Mouse (Mus musculus): ENCODE measurements around the gene Pawr. TPM values are rescaled to one million over a fixed set of nuclear protein-coding genes. Genes with fewer than 3 reads are reported as not detected.

Pawr gene
- polyA plus RNA-seq, 1 experiment from 2014 or later: 7.6 TPM

- whole genome bisulfite sequencing: 64% methylated on average over 7 of the region's 7 CpGs
- H3K27ac ChIP-seq (replicated peaks): peak overlapping the region; percentile 67; the same call in 1 of the 2 replicates
- H3K4me1 ChIP-seq: peaks cover 24% of the 10 kb centered on the region
- H3K36me3 ChIP-seq (replicated peaks): no peaks in the 10 kb centered on the region
- no peak for DNase-seq (ENCODE audit: low spot score)
- H3K9me3 ChIP-seq: no peaks in the 10 kb centered on the region
- no peak overlapping the region for H3K4me3 ChIP-seq
- no peaks in the 10 kb centered on the region for H3K27me3 ChIP-seq (replicated peaks; ENCODE audit: low read depth, poor library complexity, severe bottlenecking)
Observed at GRCm38 (mm10) chr10:108405931-108406330, 74.0 kb downstream of the Pawr start.

GRCm38 (mm10) chr10:108406798-108407754, 75.2 kb downstream of the Pawr start:
- 87% methylated on average over 12 of the region's 12 CpGs for WGBS
- Histone ChIP-seq H3K36me3 (replicated peaks) (peaks cover 3% of the 10 kb centered on the region; the same call in 1 of the 2 replicates), H3K9me3 (no peaks in the 10 kb centered on the region), H3K4me1 (peaks cover 24% of the 10 kb centered on the region), H3K27ac (replicated peaks) (no peak overlapping the region), H3K27me3 (replicated peaks; ENCODE audit: low read depth, poor library complexity, severe bottlenecking) (no peaks in the 10 kb centered on the region), H3K4me3 (no peak overlapping the region)
- no peak for DNase-seq (ENCODE audit: low spot score)

GRCm38 (mm10) chr10:108408025-108408424, 76.1 kb downstream of the Pawr start:
- no peaks in the 10 kb centered on the region for H3K27me3 ChIP-seq (replicated peaks; ENCODE audit: low read depth, poor library complexity, severe bottlenecking)
- peaks cover 24% of the 10 kb centered on the region for H3K4me1 ChIP-seq
- no peaks in the 10 kb centered on the region for H3K9me3 ChIP-seq
- H3K4me3 ChIP-seq: no peak overlapping the region
- no peak overlapping the region for H3K27ac ChIP-seq (replicated peaks)
- DNase-seq (ENCODE audit: low spot score): no peak
- WGBS: 65% methylated on average over 5 of the region's 5 CpGs
- peaks cover 6% of the 10 kb centered on the region for H3K36me3 ChIP-seq (replicated peaks)

- no peak overlapping the region for H3K4me3 ChIP-seq
- peaks cover 24% of the 10 kb centered on the region for H3K4me1 ChIP-seq
- peaks cover 6% of the 10 kb centered on the region for H3K36me3 ChIP-seq (replicated peaks)
- H3K27ac ChIP-seq (replicated peaks): no peak overlapping the region
- no peaks in the 10 kb centered on the region for H3K9me3 ChIP-seq
- no peaks in the 10 kb centered on the region for H3K27me3 ChIP-seq (replicated peaks; ENCODE audit: low read depth, poor library complexity, severe bottlenecking)
- DNase-seq (ENCODE audit: low spot score): no peak
- 86% methylated on average over 6 of the region's 6 CpGs for WGBS
Observed at GRCm38 (mm10) chr10:108408437-108408836, 76.5 kb downstream of the Pawr start.

- no peak overlapping the region for H3K4me3 ChIP-seq
- peaks cover 6% of the 10 kb centered on the region for H3K36me3 ChIP-seq (replicated peaks)
- no peak overlapping the region for H3K27ac ChIP-seq (replicated peaks)
- peaks cover 24% of the 10 kb centered on the region for H3K4me1 ChIP-seq
- no peaks in the 10 kb centered on the region for H3K27me3 ChIP-seq (replicated peaks; ENCODE audit: low read depth, poor library complexity, severe bottlenecking)
- no peak for DNase-seq (ENCODE audit: low spot score)
- H3K9me3 ChIP-seq: no peaks in the 10 kb centered on the region
- 78% methylated on average over 6 of the region's 6 CpGs for WGBS
Observed at GRCm38 (mm10) chr10:108408986-108409385, 77.1 kb downstream of the Pawr start.

GRCm38 (mm10) chr10:108409529-108409928, 77.6 kb downstream of the Pawr start:
- 93% methylated on average over 6 of the region's 6 CpGs for WGBS
- Histone ChIP-seq H3K4me1 (peaks cover 20% of the 10 kb centered on the region), H3K4me3 (no peak overlapping the region), H3K27ac (replicated peaks) (no peak overlapping the region), H3K36me3 (replicated peaks) (peaks cover 6% of the 10 kb centered on the region), H3K27me3 (replicated peaks; ENCODE audit: low read depth, poor library complexity, severe bottlenecking) (no peaks in the 10 kb centered on the region), H3K9me3 (no peaks in the 10 kb centered on the region)
- no peak for DNase-seq (ENCODE audit: low spot score)

- Histone ChIP-seq H3K27ac (replicated peaks) (no peak overlapping the region; the same call in 1 of the 2 replicates), H3K4me1 (no peaks in the 10 kb centered on the region), H3K36me3 (replicated peaks) (peaks cover 13% of the 10 kb centered on the region), H3K4me3 (no peak overlapping the region), H3K9me3 (no peaks in the 10 kb centered on the region), H3K27me3 (replicated peaks; ENCODE audit: low read depth, poor library complexity, severe bottlenecking) (no peaks in the 10 kb centered on the region)
- WGBS: 92% methylated on average over 14 of the region's 14 CpGs
- no peak for DNase-seq (ENCODE audit: low spot score)
Observed at GRCm38 (mm10) chr10:108414936-108415635, 83.2 kb downstream of the Pawr start.

- DNase-seq (ENCODE audit: low spot score): no peak
- H3K4me3 ChIP-seq: no peak overlapping the region
- H3K27me3 ChIP-seq (replicated peaks; ENCODE audit: low read depth, poor library complexity, severe bottlenecking): no peaks in the 10 kb centered on the region
- H3K27ac ChIP-seq (replicated peaks): no peak overlapping the region
- WGBS: 77% methylated on average over 5 of the region's 5 CpGs
- H3K4me1 ChIP-seq: no peaks in the 10 kb centered on the region
- H3K36me3 ChIP-seq (replicated peaks): peaks cover 9% of the 10 kb centered on the region
- no peaks in the 10 kb centered on the region for H3K9me3 ChIP-seq
Observed at GRCm38 (mm10) chr10:108417448-108417847, 85.5 kb downstream of the Pawr start.

GRCm38 (mm10) chr10:108430553-108430952, 98.6 kb downstream of the Pawr start:
- Histone ChIP-seq H3K4me1 (peaks cover 31% of the 10 kb centered on the region), H3K27ac (replicated peaks) (no peak overlapping the region), H3K9me3 (no peaks in the 10 kb centered on the region), H3K4me3 (no peak overlapping the region), H3K36me3 (replicated peaks) (no peaks in the 10 kb centered on the region), H3K27me3 (replicated peaks; ENCODE audit: low read depth, poor library complexity, severe bottlenecking) (no peaks in the 10 kb centered on the region)
- WGBS: 94% methylated on average over 10 of the region's 10 CpGs
- no peak for DNase-seq (ENCODE audit: low spot score)

- Histone ChIP-seq H3K36me3 (replicated peaks) (no peaks in the 10 kb centered on the region), H3K27me3 (replicated peaks; ENCODE audit: low read depth, poor library complexity, severe bottlenecking) (no peaks in the 10 kb centered on the region), H3K4me3 (no peak overlapping the region), H3K27ac (replicated peaks) (no peak overlapping the region; the same call in 1 of the 2 replicates), H3K4me1 (peaks cover 41% of the 10 kb centered on the region), H3K9me3 (no peaks in the 10 kb centered on the region)
- WGBS: 11% methylated on average over 10 of the region's 10 CpGs
- peak; percentile 38 for DNase-seq (ENCODE audit: low spot score)
Observed at GRCm38 (mm10) chr10:108432194-108432593, 100.3 kb downstream of the Pawr start.

GRCm38 (mm10) chr10:108433976-108434375, 102.1 kb downstream of the Pawr start:
- 9% methylated on average over 15 of the region's 15 CpGs for WGBS

GRCm38 (mm10) chr10:108435616-108436015, 103.7 kb downstream of the Pawr start:
- no peak overlapping the region for H3K4me3 ChIP-seq
- H3K36me3 ChIP-seq (replicated peaks): no peaks in the 10 kb centered on the region
- no peak overlapping the region for H3K27ac ChIP-seq (replicated peaks)
- no peaks in the 10 kb centered on the region for H3K9me3 ChIP-seq
- DNase-seq (ENCODE audit: low spot score): peak; percentile 21
- H3K4me1 ChIP-seq: peaks cover 46% of the 10 kb centered on the region
- H3K27me3 ChIP-seq (replicated peaks; ENCODE audit: low read depth, poor library complexity, severe bottlenecking): no peaks in the 10 kb centered on the region
- WGBS: 29% methylated on average over 5 of the region's 5 CpGs

More at GRCm38 (mm10) chr10:108433976-108434375, 102.1 kb downstream of the Pawr start:
- H3K4me1 ChIP-seq: peaks cover 46% of the 10 kb centered on the region
- no peaks in the 10 kb centered on the region for H3K36me3 ChIP-seq (replicated peaks)
- peak overlapping the region; percentile 41; the same call in 1 of the 2 replicates for H3K27ac ChIP-seq (replicated peaks)
- DNase-seq (ENCODE audit: low spot score): peak; percentile 54
- H3K9me3 ChIP-seq: no peaks in the 10 kb centered on the region
- H3K4me3 ChIP-seq: peak overlapping the region; percentile 36; the same call in 1 of the 2 replicates
- no peaks in the 10 kb centered on the region for H3K27me3 ChIP-seq (replicated peaks; ENCODE audit: low read depth, poor library complexity, severe bottlenecking)

Measured in embryonic facial prominence, embryonic 10.5 days (tissue).